Mouse (Mus musculus) E14TG2a.4 (cell line): ENCODE data around the gene Crybg3.
A peak's percentile ranks its signal among the peaks of the same experiment; 100 is the strongest.

Experiments used
- H3K27me3 ChIP-seq: 2 replicates; pipeline ENCODE4 v1.6.1; 2014; ENCODE audit warnings: low read length, control low read depth; ENCODE audit not compliant: insufficient read depth
- H3K36me3 ChIP-seq: 2 replicates; pipeline ENCODE4 v1.6.1; 2014; ENCODE audit warnings: low read length, control low read depth; ENCODE audit not compliant: insufficient read depth
- H3K4me1 ChIP-seq: replicated peaks from 2 replicates; pipeline ENCODE4 v1.6.1; 2014; ENCODE audit warnings: low read depth, low read length, control low read depth
- H3K4me3 ChIP-seq: replicated peaks from 2 replicates; pipeline ENCODE4 v1.5.1; 2014; ENCODE audit warnings: mild to moderate bottlenecking, low read length
- H3K9me3 ChIP-seq: 2 replicates; pipeline ENCODE4 v1.6.1; 2014; ENCODE audit warnings: low read length, control low read depth
- CTCF ChIP-seq: conservative IDR thresholded peaks from 2 replicates; pipeline ENCODE4 v1.5.1; 2014; ENCODE audit warnings: low read length
- NANOG ChIP-seq: IDR thresholded peaks from 2 replicates; pipeline ENCODE4 v1.6.1; 2014; ENCODE audit warnings: borderline replicate concordance, low read length, mixed read lengths
- POU5F1 ChIP-seq: IDR thresholded peaks from 2 replicates; pipeline ENCODE4 v1.6.1; 2014; ENCODE audit warnings: low read length, borderline replicate concordance

The Crybg3 gene

DNA sequence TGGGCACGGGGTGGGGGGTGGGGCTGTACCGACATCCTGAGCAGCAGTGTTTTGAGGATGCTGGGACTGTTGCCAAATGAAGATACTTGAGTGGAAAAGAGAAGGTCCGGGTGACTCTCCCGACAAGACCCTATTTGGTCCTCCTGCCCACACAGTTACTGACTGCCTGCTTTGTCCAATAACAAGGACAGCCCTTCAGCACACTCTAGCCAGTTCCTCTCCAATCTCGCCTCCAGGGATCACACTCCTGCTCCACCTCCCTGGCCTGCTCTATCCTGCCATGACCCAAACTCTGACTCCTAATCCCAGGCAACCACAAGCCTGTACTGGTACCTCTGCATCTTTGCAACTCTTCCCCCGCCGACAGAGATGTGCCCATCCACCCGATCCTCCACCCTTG is 30.9 kb downstream of the Crybg3 start:
- peaks cover 6% of the 10 kb centered on the region; the same call in 1 of the 2 replicates for H3K36me3 ChIP-seq
- H3K4me1 ChIP-seq, result peaks cover 59% of the 10 kb centered on the region
- H3K9me3 ChIP-seq, result no peaks in the 10 kb centered on the region
- peaks cover 4% of the 10 kb centered on the region; the same call in 1 of the 2 replicates for H3K27me3 ChIP-seq
- TF ChIP-seq POU5F1, result no peak
- no peak for TF ChIP-seq NANOG
- no peak for TF ChIP-seq CTCF
- H3K4me3 ChIP-seq, result no peak overlapping the region

GRCm38 (mm10) chr16:59567721-59568381 is 32.9 kb downstream of the Crybg3 start:
- peaks cover 64% of the 10 kb centered on the region for H3K4me1 ChIP-seq
- peaks cover 4% of the 10 kb centered on the region; the same call in 1 of the 2 replicates for H3K27me3 ChIP-seq
- peaks cover 9% of the 10 kb centered on the region; the same call in 1 of the 2 replicates for H3K36me3 ChIP-seq
- TF ChIP-seq POU5F1 (no peak), NANOG (no peak), CTCF (no peak)
- no peak overlapping the region; the same call in 1 of the 2 replicates for H3K4me3 ChIP-seq
- H3K9me3 ChIP-seq, result no peaks in the 10 kb centered on the region

GRCm38 (mm10) chr16:59566437-59566836 is 34.3 kb downstream of the Crybg3 start:
- Histone ChIP-seq H3K27me3 (peaks cover 4% of the 10 kb centered on the region; the same call in 1 of the 2 replicates), H3K4me1 (peaks cover 64% of the 10 kb centered on the region), H3K4me3 (no peak overlapping the region), H3K36me3 (peaks cover 3% of the 10 kb centered on the region; the same call in 1 of the 2 replicates), H3K9me3 (no peaks in the 10 kb centered on the region)
- TF ChIP-seq POU5F1 (no peak), NANOG (no peak), CTCF (no peak)

DNA sequence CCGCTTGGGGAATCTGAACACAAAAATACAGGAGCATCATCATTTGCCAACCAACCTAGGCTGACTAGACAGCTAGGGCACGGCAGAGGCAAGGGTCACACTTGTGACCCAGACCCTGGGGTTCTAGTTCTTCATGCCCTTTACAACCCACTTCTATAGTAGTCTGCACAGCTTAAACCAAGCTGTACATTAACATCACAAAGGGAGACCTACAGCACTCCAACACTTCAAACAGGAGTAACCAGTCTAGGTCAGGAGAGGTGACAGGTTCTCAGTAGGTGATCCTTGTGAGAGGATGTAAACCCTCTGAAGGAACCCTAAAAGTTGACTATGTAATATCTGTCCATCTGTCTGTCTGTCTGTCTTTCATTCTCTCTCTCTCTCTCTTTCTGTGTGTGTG is 35.1 kb downstream of the Crybg3 start:
- no peak for TF ChIP-seq CTCF
- peak; percentile 68; the same call in 1 of the 2 replicates for TF ChIP-seq POU5F1
- TF ChIP-seq NANOG, result peak; percentile 89
- peaks cover 4% of the 10 kb centered on the region; the same call in 1 of the 2 replicates for H3K27me3 ChIP-seq
- H3K36me3 ChIP-seq, result peaks cover 3% of the 10 kb centered on the region; the same call in 1 of the 2 replicates
- H3K9me3 ChIP-seq, result no peaks in the 10 kb centered on the region
- H3K4me1 ChIP-seq, result peaks cover 63% of the 10 kb centered on the region
- peak overlapping the region; percentile 47 for H3K4me3 ChIP-seq

GRCm38 (mm10) chr16:59564025-59564424 is 36.8 kb downstream of the Crybg3 start:
- TF ChIP-seq POU5F1 (no peak), NANOG (no peak), CTCF (no peak)
- Histone ChIP-seq H3K27me3 (peaks cover 4% of the 10 kb centered on the region; the same call in 1 of the 2 replicates), H3K4me1 (peaks cover 47% of the 10 kb centered on the region), H3K9me3 (no peaks in the 10 kb centered on the region), H3K4me3 (no peak overlapping the region), H3K36me3 (peaks cover 5% of the 10 kb centered on the region; the same call in 1 of the 2 replicates)

- no peaks in the 10 kb centered on the region for H3K9me3 ChIP-seq
- peaks cover 36% of the 10 kb centered on the region for H3K36me3 ChIP-seq
- TF ChIP-seq NANOG, result no peak
- TF ChIP-seq CTCF, result no peak
- no peak for TF ChIP-seq POU5F1
- H3K4me1 ChIP-seq, result peaks cover 10% of the 10 kb centered on the region
- H3K4me3 ChIP-seq, result no peak overlapping the region
- no peaks in the 10 kb centered on the region for H3K27me3 ChIP-seq
These were observed 41.2 kb downstream of the Crybg3 start for GRCm38 (mm10) chr16:59559300-59560200.

DNA sequence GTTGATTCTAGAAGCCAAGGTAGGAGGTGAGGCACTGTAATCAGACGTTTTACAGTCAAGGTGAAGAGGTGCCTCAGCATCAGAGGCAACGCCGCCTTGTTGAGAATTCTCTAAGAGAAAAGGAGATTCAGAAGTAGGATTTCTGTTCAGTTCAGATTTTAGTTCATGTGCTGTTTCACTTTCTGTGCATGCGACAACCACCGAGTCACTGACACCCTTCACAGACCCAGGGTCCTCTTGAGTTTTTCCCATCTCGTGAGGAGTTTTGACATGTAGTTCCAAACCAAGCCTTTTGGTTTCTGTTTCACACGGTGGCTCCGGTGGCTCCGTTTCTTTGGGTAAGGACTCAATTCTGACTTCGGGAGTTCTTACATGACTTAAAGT is 41.9 kb downstream of the Crybg3 start:
- TF ChIP-seq NANOG (no peak), CTCF (no peak), POU5F1 (no peak)
- H3K27me3 ChIP-seq, result no peaks in the 10 kb centered on the region
- no peaks in the 10 kb centered on the region for H3K9me3 ChIP-seq
- no peak overlapping the region for H3K4me3 ChIP-seq
- peaks cover 39% of the 10 kb centered on the region for H3K36me3 ChIP-seq
- H3K4me1 ChIP-seq, result peaks cover 7% of the 10 kb centered on the region

DNA sequence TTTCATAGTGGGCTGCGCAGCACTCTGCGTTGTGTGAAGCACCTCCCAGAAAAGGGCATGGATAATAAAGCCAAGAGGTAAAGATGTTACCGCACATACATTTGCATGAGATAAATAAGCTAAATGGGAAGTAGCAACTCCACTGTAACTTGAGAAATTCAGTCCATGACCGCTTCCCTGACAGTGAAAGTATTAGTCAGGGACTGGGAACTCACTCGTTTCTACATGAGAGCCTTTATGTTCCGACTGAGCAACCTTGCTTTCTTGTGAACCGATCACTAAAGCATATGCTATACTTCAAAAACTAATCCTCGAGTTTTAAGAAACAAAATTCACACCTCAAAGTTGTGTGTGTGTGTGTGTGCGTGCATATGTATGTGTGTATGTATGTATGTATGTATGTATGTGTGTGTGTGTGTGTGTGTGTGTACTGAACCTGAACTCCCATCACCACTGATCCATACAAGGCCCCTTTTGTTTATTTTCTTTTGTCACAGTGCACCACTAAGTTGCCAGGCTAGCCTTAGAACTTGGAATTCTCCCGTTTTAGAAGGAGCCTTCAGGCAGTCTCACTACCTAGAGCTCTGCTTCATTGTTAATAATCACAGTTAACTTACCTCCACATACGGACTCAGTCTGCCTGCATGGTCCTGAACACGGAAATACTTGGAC is 47.2 kb downstream of the Crybg3 start:
- Histone ChIP-seq H3K36me3 (peaks cover 40% of the 10 kb centered on the region), H3K27me3 (no peaks in the 10 kb centered on the region), H3K4me3 (no peak overlapping the region), H3K9me3 (no peaks in the 10 kb centered on the region), H3K4me1 (peaks cover 26% of the 10 kb centered on the region)
- TF ChIP-seq NANOG (no peak), CTCF (no peak), POU5F1 (no peak)
